Mouse (Mus musculus) megakaryocyte-erythroid progenitor cell, adult 5-6 weeks (primary cell): Measurements from ENCODE around the gene Gm49711. TPM values are rescaled to one million over a fixed set of nuclear protein-coding genes. Genes with fewer than 3 reads are reported as not detected.

Experiments
- ATAC-seq: replicated peaks from 2 replicates; pipeline ENCODE4 v1.8.0; 2016; ENCODE audit warnings: mild to moderate bottlenecking, inconsistent platforms; ENCODE audit not compliant: severe bottlenecking, poor library complexity, low FRiP score, low TSS enrichment
- total RNA-seq, 2 experiments: library from RNA; stranded (forward) in 1 of 2; stranded (reverse) in 1 of 2; fragments of 200-1000, 215-1000 nt in 1 of 2; fragments of >200 nt in 1 of 2; fragmentation: Nextera tagmentation in 1 of 2; gene quantifications; 2 replicates each; pipeline ENCODE4 v1.2.3; 2014 to 2017

Gene Gm49711
- total RNA-seq, 2 experiments from 2014 or later, result not detected

DNA sequence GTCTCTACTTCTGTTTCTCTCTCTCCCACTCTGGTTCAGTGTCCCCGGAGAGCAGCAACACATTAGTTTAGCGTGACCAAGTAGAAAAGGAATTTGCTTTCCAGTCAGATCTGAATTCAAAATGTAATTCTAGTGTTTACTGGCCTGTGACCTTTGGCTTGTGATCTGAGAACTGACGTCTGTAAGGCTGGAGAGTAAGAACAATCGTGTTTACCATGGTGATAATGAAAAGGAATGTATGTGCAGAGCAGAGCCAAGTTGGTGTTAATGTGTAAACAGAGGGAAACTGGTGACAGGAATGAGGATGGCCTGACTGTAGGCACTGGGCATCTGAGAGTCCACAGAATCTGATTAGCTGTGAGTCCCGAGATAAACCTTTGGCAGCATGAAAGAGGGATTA is 176.4 kb downstream of the Gm49711 start:
- no peak for ATAC-seq

DNA sequence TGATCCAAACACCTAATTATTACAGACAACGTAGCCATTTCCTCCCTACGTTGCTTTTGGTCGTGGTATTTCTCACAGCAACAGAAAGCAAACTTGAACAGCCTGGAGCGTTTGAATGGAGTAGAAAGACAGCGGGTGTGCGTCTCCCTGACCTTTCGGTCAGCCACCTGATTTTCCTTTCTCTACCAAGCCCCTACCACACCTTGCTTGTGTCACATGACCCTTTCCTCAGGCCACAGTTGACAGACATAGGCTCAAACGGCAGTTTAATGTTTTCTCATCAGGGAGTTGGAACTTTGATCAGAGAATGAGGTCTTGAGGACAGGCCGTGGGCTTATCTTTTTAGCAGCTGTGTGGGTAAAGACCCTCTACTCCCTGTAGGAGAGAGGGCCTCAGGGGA is 177.1 kb downstream of the Gm49711 start:
- no peak for ATAC-seq

Other genes starting within 250 kb of the Gm49711 start
- 36.9 and 49.2 TPM in 2 replicates for gene Mrps6, start within 50 bp of the Gm49711 start, total RNA-seq (2014; fragmentation: Nextera tagmentation)
- gene Mrps6, start within 50 bp of the Gm49711 start, total RNA-seq (2017), result 30.0 and 49.8 TPM in 2 replicates
- 5.0 and 5.2 TPM in 2 replicates for gene Slc5a3, start within 50 bp of the Gm49711 start, total RNA-seq (2014; fragmentation: Nextera tagmentation)
- 4.4 and 7.2 TPM in 2 replicates for gene Slc5a3, start within 50 bp of the Gm49711 start, total RNA-seq (2017)
- gene Kcne2, start 234.1 kb downstream of the Gm49711 start, total RNA-seq (2014; fragmentation: Nextera tagmentation), result not detected in 2 replicates
- not detected in 2 replicates for gene Kcne2, start 234.1 kb downstream of the Gm49711 start, total RNA-seq (2017)
- gene Smim11, start 243.0 kb downstream of the Gm49711 start, total RNA-seq (2014; fragmentation: Nextera tagmentation), result 83.4 and 84.1 TPM in 2 replicates
- 161 and 180 TPM in 2 replicates for gene Smim11, start 243.0 kb downstream of the Gm49711 start, total RNA-seq (2017)